Mouse (Mus musculus) limb, embryonic 11.5 days (tissue): ENCODE results near the gene Hspa12b. TPM values are rescaled to one million over a fixed set of nuclear protein-coding genes. Genes with fewer than 3 reads are reported as not detected.
A peak's percentile ranks its signal among the peaks of the same experiment; 100 is the strongest.

Experiments
- ATAC-seq: fragments of 200-750 bp; cut with Nextera tagmentation; 2 replicates; pipeline ENCODE4 v1.8.0; 2017; ENCODE audit warnings: low read depth; ENCODE audit not compliant: insufficient number of reproducible peaks, low FRiP score, low TSS enrichment
- DNase-seq: peaks from one replicate; pipeline ENCODE4 v3.0.0-alpha.2; 2015; ENCODE audit warnings: low spot score
- H3K27ac ChIP-seq: fragments of 300-500 bp; sonication (generic); replicated peaks from 2 replicates; pipeline ENCODE4 v1.5.1; 2014; ENCODE audit warnings: low read depth, mild to moderate bottlenecking, low read length
- H3K27me3 ChIP-seq: fragments of 300-500 bp; sonication (generic); 2 replicates; pipeline ENCODE4 v1.6.1; 2014; ENCODE audit warnings: mild to moderate bottlenecking, low read length, mixed read lengths; ENCODE audit not compliant: control insufficient read depth, insufficient read depth
- H3K36me3 ChIP-seq: fragments of 300-500 bp; sonication (generic); 2 replicates; pipeline ENCODE4 v1.6.1; 2014; ENCODE audit warnings: mild to moderate bottlenecking, low read length, moderate library complexity, mixed read lengths; ENCODE audit not compliant: control insufficient read depth, insufficient read depth
- H3K4me1 ChIP-seq: fragments of 300-500 bp; sonication (generic); 2 replicates; pipeline ENCODE4 v1.6.1; 2014; ENCODE audit warnings: low read length, mixed read lengths; ENCODE audit not compliant: control insufficient read depth, insufficient read depth
- H3K4me2 ChIP-seq: fragments of 300-500 bp; sonication (generic); 2 replicates; pipeline ENCODE4 v1.6.1; 2014; ENCODE audit warnings: low read depth, mild to moderate bottlenecking, moderate library complexity; ENCODE audit not compliant: severe bottlenecking
- H3K4me3 ChIP-seq: fragments of 300-500 bp; sonication (generic); 2 replicates; pipeline ENCODE4 v1.5.1; 2014; ENCODE audit warnings: low read depth, low read length
- H3K9ac ChIP-seq: fragments of 300-500 bp; sonication (generic); 2 replicates; pipeline ENCODE4 v1.6.1; 2014; ENCODE audit warnings: mild to moderate bottlenecking, low read length
- H3K9me3 ChIP-seq: fragments of 300-500 bp; sonication (generic); 2 replicates; pipeline ENCODE4 v1.6.1; 2016; ENCODE audit warnings: low read length; ENCODE audit not compliant: control insufficient read depth
- WGBS: fragments of 180-500 bp; shearing (Covaris S2); extraction: QIAGEN DNeasy Blood & Tissue Kit; methylation state at CpG from one replicate; pipeline ENCODE4 v1.1.7; 2014; 5-methylcytosine and 5-hydroxymethylcytosine counted together
- polyA plus RNA-seq: library from polyadenylated mRNA; unstranded; fragments of >200 nt; fragmentation: Nextera tagmentation; extraction: Ambion mirVana; gene quantifications from 2 replicates; pipeline ENCODE4 v1.2.1, GENCODE M21; 2014

The Hspa12b gene
- polyA plus RNA-seq, 1 experiment from 2014 or later: 12.7 TPM

GRCm38 (mm10) chr2:131186771-131187601 lies 59.9 kb downstream of the Hspa12b start, which contains the start of the genes Cdc25b and Spef1:
Cdc25b (plus strand) TSS chr2:131186949.
Spef1 (minus strand) TSS chr2:131187282.
- no peaks in the 10 kb centered on the region; the same call in 1 of the 2 replicates for H3K36me3 ChIP-seq
- peaks cover 23% of the 10 kb centered on the region for H3K4me1 ChIP-seq
- H3K9me3 ChIP-seq: no peaks in the 10 kb centered on the region
- DNase-seq (peak; percentile 93), ATAC-seq (peak; percentile 81)
- H3K27ac ChIP-seq: 0 out of 2 replicates have a peak within 1 kb of the TSS, but pooled peaks have one; percentile 30
- WGBS: under 1% methylated on average over 43 of the region's 43 CpGs
- peak within 1 kb of the TSS; percentile 86 for H3K4me2 ChIP-seq
- peak within 1 kb of the TSS; percentile 62 for H3K4me3 ChIP-seq
- no peaks in the 10 kb centered on the region for H3K27me3 ChIP-seq
- peak within 1 kb of the TSS; percentile 73 for H3K9ac ChIP-seq

GRCm38 (mm10) chr2:131187602-131187922 lies 60.5 kb downstream of the Hspa12b start:
- H3K9ac ChIP-seq: peak overlapping the region; percentile 73
- no peaks in the 10 kb centered on the region; the same call in 1 of the 2 replicates for H3K36me3 ChIP-seq
- H3K9me3 ChIP-seq: no peaks in the 10 kb centered on the region
- peak overlapping the region; percentile 86 for H3K4me2 ChIP-seq
- H3K4me3 ChIP-seq: peak overlapping the region; percentile 62
- WGBS: 27% methylated on average over 3 of the region's 3 CpGs
- H3K27ac ChIP-seq: no peak overlapping the region
- DNase-seq (peak; percentile 47), ATAC-seq (no peak)
- H3K27me3 ChIP-seq: no peaks in the 10 kb centered on the region
- peaks cover 23% of the 10 kb centered on the region for H3K4me1 ChIP-seq

- Histone ChIP-seq H3K9ac (no peak overlapping the region), H3K36me3 (no peaks in the 10 kb centered on the region; the same call in 1 of the 2 replicates), H3K27me3 (no peaks in the 10 kb centered on the region), H3K27ac (no peak overlapping the region), H3K4me2 (no peak overlapping the region), H3K9me3 (no peaks in the 10 kb centered on the region), H3K4me1 (peaks cover 23% of the 10 kb centered on the region), H3K4me3 (no peak overlapping the region; the same call in 1 of the 2 replicates)
- WGBS: 93% methylated on average over 5 of the region's 5 CpGs
- DNase-seq (no peak), ATAC-seq (no peak)
Measured at GRCm38 (mm10) chr2:131188311-131188710, 61.2 kb downstream of the Hspa12b start.

- ATAC-seq (no peak), DNase-seq (no peak)
- no peak overlapping the region for H3K4me3 ChIP-seq
- H3K36me3 ChIP-seq: peaks cover 5% of the 10 kb centered on the region
- WGBS: 54% methylated on average over 5 of the region's 5 CpGs
- no peak overlapping the region for H3K27ac ChIP-seq
- no peaks in the 10 kb centered on the region for H3K27me3 ChIP-seq
- no peak overlapping the region for H3K4me2 ChIP-seq
- H3K9me3 ChIP-seq: no peaks in the 10 kb centered on the region
- peaks cover 23% of the 10 kb centered on the region for H3K4me1 ChIP-seq
- no peak overlapping the region for H3K9ac ChIP-seq
Measured at GRCm38 (mm10) chr2:131189521-131190309, 62.6 kb downstream of the Hspa12b start.

GRCm38 (mm10) chr2:131190344-131191004 lies 63.4 kb downstream of the Hspa12b start:
- no peak for ATAC-seq
- DNase-seq: peak; percentile 48
- Histone ChIP-seq H3K9me3 (no peaks in the 10 kb centered on the region), H3K4me2 (no peak overlapping the region), H3K27me3 (no peaks in the 10 kb centered on the region), H3K27ac (no peak overlapping the region), H3K4me1 (peaks cover 23% of the 10 kb centered on the region), H3K9ac (no peak overlapping the region), H3K36me3 (peaks cover 5% of the 10 kb centered on the region), H3K4me3 (no peak overlapping the region)
- 36% methylated on average over 10 of the region's 10 CpGs for WGBS

- Histone ChIP-seq H3K27ac (no peak overlapping the region), H3K9ac (no peak overlapping the region), H3K36me3 (peaks cover 5% of the 10 kb centered on the region), H3K9me3 (no peaks in the 10 kb centered on the region), H3K4me3 (no peak overlapping the region), H3K4me2 (no peak overlapping the region), H3K27me3 (no peaks in the 10 kb centered on the region), H3K4me1 (peaks cover 20% of the 10 kb centered on the region)
- 78% methylated on average over 7 of the region's 7 CpGs for WGBS
- no peak for ATAC-seq
- no peak for DNase-seq
Measured at GRCm38 (mm10) chr2:131191005-131191390, 63.9 kb downstream of the Hspa12b start.

Other genes with a start within 250 kb of the Hspa12b start
- gene 4930402H24Rik, start 220.9 kb upstream of the Hspa12b start, polyA plus RNA-seq: 26.6 and 29.7 TPM in 2 replicates
- 8.2 and 8.3 TPM in 2 replicates for gene Atrn, start 220.8 kb upstream of the Hspa12b start, polyA plus RNA-seq
- 10.3 and 10.9 TPM in 2 replicates for gene Gfra4, start 84.2 kb upstream of the Hspa12b start, polyA plus RNA-seq
- 0.47 and 0.72 TPM in 2 replicates for gene Adam33, start 63.5 kb upstream of the Hspa12b start, polyA plus RNA-seq
- 0.03 and 0.07 TPM in 2 replicates for gene Siglec1, start 40.5 kb upstream of the Hspa12b start, polyA plus RNA-seq
- gene Gm11037, start 6.2 kb downstream of the Hspa12b start, polyA plus RNA-seq: not detected in 2 replicates
- gene 1700037H04Rik, start 32.8 kb downstream of the Hspa12b start, polyA plus RNA-seq: 78.0 and 78.9 TPM in 2 replicates
- 6.8 and 8.5 TPM in 2 replicates for gene Cenpb, start 52.8 kb downstream of the Hspa12b start, polyA plus RNA-seq
- gene Cdc25b, start 59.7 kb downstream of the Hspa12b start, polyA plus RNA-seq: 48.7 and 49.6 TPM in 2 replicates
- 3.7 and 5.2 TPM in 2 replicates for gene Spef1, start 60.0 kb downstream of the Hspa12b start, polyA plus RNA-seq
- 25.3 and 27.3 TPM in 2 replicates for gene Ap5s1, start 79.8 kb downstream of the Hspa12b start, polyA plus RNA-seq
- 17.1 and 17.9 TPM in 2 replicates for gene Mavs, start 106.8 kb downstream of the Hspa12b start, polyA plus RNA-seq
- gene Pank2, start 135.2 kb downstream of the Hspa12b start, polyA plus RNA-seq: 57.0 and 62.0 TPM in 2 replicates
- 7.2 and 9.8 TPM in 2 replicates for gene Rnf24, start 225.6 kb downstream of the Hspa12b start, polyA plus RNA-seq